Mouse (Mus musculus): ENCODE measurements at regions not wholly inside any gene's neighbourhood (a gene's known extent, or its start where the extent isn't known, plus 50 kb on each side); places are given as distances from the start of the nearest gene placed in this dataset.

GRCm38 (mm10) chr14:106052585-106053551 lies 53.1 kb upstream of the Trim52 start:
- DNase-seq: no peak

Data from kidney, postnatal 36 days (tissue).